Mouse (Mus musculus) CH12.LX (cell line): Measurements from ENCODE around the gene Ip6k1. TPM values are rescaled to one million over a fixed set of nuclear protein-coding genes. Genes with fewer than 3 reads are reported as not detected.

ENCODE experiments used
- DNase-seq: peaks from one replicate; pipeline ENCODE4 v3.0.0-alpha.2; 2013; ENCODE audit errors: extremely low read depth
- H3K27ac ChIP-seq: 2 replicates; pipeline ENCODE4 v1.5.1; 2012; ENCODE audit warnings: low read depth, mild to moderate bottlenecking, control low read depth, moderate library complexity; ENCODE audit not compliant: insufficient read depth
- H3K27me3 ChIP-seq: replicated peaks from 2 replicates; pipeline ENCODE3; 2012; ENCODE audit warnings: inconsistent platforms
- H3K36me3 ChIP-seq, 2 experiments: replicated peaks in 1 of 2; 2 replicates each; pipeline versions ENCODE3 to v1.6.1; 2012; ENCODE audit warnings: inconsistent platforms in 1 of 2, low read length in 1 of 2, mild to moderate bottlenecking in 1 of 2, mixed read lengths in 1 of 2, moderate library complexity in 1 of 2; ENCODE audit not compliant: control insufficient read depth in 1 of 2, insufficient read depth in 1 of 2
- H3K4me1 ChIP-seq, 2 experiments: 2 replicates each; pipeline ENCODE4 v1.6.1; 2012; ENCODE audit warnings: inconsistent platforms in 1 of 2, moderate library complexity in 1 of 2; ENCODE audit not compliant: insufficient read depth in 2 of 2, control insufficient read depth in 1 of 2
- H3K4me2 ChIP-seq: 2 replicates; pipeline ENCODE4 v1.6.1; 2012; ENCODE audit warnings: low read depth, mild to moderate bottlenecking, control low read depth; ENCODE audit not compliant: poor library complexity, insufficient read depth, severe bottlenecking
- H3K4me3 ChIP-seq, 3 experiments: fragments of 150-350 bp in 1 of 3; sonication (generic) in 1 of 3; replicated peaks in 1 of 3; 2 replicates each; pipeline versions ENCODE3 to v1.5.1; 2011 to 2012; ENCODE audit warnings: low read depth in 2 of 3, low read length in 2 of 3, mild to moderate bottlenecking in 2 of 3, moderate library complexity in 2 of 3, control low read depth in 1 of 3, improper control_type of control experiment in 1 of 3, inconsistent platforms in 1 of 3, mixed read lengths in 1 of 3; ENCODE audit not compliant: poor library complexity in 1 of 3
- H3K79me2 ChIP-seq: replicated peaks from 2 replicates; pipeline ENCODE4 v1.6.1; 2012; ENCODE audit warnings: mild to moderate bottlenecking, moderate library complexity; ENCODE audit not compliant: control insufficient read depth, poor library complexity, insufficient read depth, severe bottlenecking; ENCODE audit errors: extremely low read depth
- H3K9ac ChIP-seq: 2 replicates; pipeline ENCODE4 v1.6.1; 2012; ENCODE audit warnings: low read depth, mild to moderate bottlenecking, control low read depth, moderate library complexity; ENCODE audit not compliant: insufficient read depth
- H3K9me3 ChIP-seq: replicated peaks from 2 replicates; pipeline ENCODE3; 2012; ENCODE audit warnings: low read length, inconsistent platforms, mixed read lengths
- CTCF ChIP-seq, 2 experiments: IDR thresholded peaks in 1 of 2; conservative IDR thresholded peaks in 1 of 2; 2 replicates each; pipeline ENCODE4 v1.5.1; 2011 to 2012; ENCODE audit warnings: low read depth in 2 of 2, low read length in 2 of 2, improper control_type of control experiment in 1 of 2, inconsistent platforms in 1 of 2, mild to moderate bottlenecking in 1 of 2, moderate library complexity in 1 of 2
- ELF1 ChIP-seq: IDR thresholded peaks from 2 replicates; pipeline ENCODE4 v1.6.1; 2014; ENCODE audit warnings: low read depth, mild to moderate bottlenecking, inconsistent platforms, low read length, improper control_type of control experiment
- KAT2A ChIP-seq: IDR thresholded peaks from 2 replicates; pipeline ENCODE4 v1.6.1; 2012; ENCODE audit warnings: low read length, improper control_type of control experiment, inconsistent platforms; ENCODE audit not compliant: insufficient replicate concordance
- MAX ChIP-seq: IDR thresholded peaks from 2 replicates; pipeline ENCODE4 v1.6.1; 2011; ENCODE audit warnings: low read length, improper control_type of control experiment
- MAZ ChIP-seq: IDR thresholded peaks from 2 replicates; pipeline ENCODE4 v1.6.1; 2012; ENCODE audit warnings: low read depth, mild to moderate bottlenecking, inconsistent platforms, low read length, improper control_type of control experiment, moderate library complexity
- MEF2A ChIP-seq: IDR thresholded peaks from 2 replicates; pipeline ENCODE4 v1.6.1; 2014; ENCODE audit warnings: low read depth, mild to moderate bottlenecking, inconsistent platforms, low read length, improper control_type of control experiment, borderline replicate concordance
- MXI1 ChIP-seq: IDR thresholded peaks from 2 replicates; pipeline ENCODE4 v1.6.1; 2011; ENCODE audit warnings: mild to moderate bottlenecking, low read depth, low read length, improper control_type of control experiment
- MYC ChIP-seq: IDR thresholded peaks from 2 replicates; pipeline ENCODE4 v1.6.1; 2011; ENCODE audit warnings: low read depth, mild to moderate bottlenecking, improper control_type of control experiment, low read length
- NELFE ChIP-seq: IDR thresholded peaks from 2 replicates; pipeline ENCODE4 v1.6.1; 2011; ENCODE audit warnings: low read depth, low read length, improper control_type of control experiment
- POLR2A ChIP-seq: IDR thresholded peaks from 2 replicates; pipeline ENCODE4 v1.6.1; 2011; ENCODE audit warnings: low read depth, mild to moderate bottlenecking, improper control_type of control experiment, low read length
- RAD21 ChIP-seq: IDR thresholded peaks from 2 replicates; pipeline ENCODE4 v1.6.1; 2011; ENCODE audit warnings: low read depth, mild to moderate bottlenecking, low read length, improper control_type of control experiment, moderate library complexity
- RCOR1 ChIP-seq: conservative IDR thresholded peaks from 2 replicates; pipeline ENCODE4 v1.6.1; 2012; ENCODE audit warnings: low read depth, mild to moderate bottlenecking, inconsistent platforms, low read length, improper control_type of control experiment
- SMC3 ChIP-seq: IDR thresholded peaks from 2 replicates; pipeline ENCODE4 v1.6.1; 2011; ENCODE audit warnings: low read depth, low read length, improper control_type of control experiment
- ZC3H11A ChIP-seq: IDR thresholded peaks from 2 replicates; pipeline ENCODE4 v1.6.1; 2012; ENCODE audit warnings: low read depth, mild to moderate bottlenecking, inconsistent platforms, low read length, improper control_type of control experiment
- ZKSCAN1 ChIP-seq: IDR thresholded peaks from 2 replicates; pipeline ENCODE4 v1.6.1; 2012; ENCODE audit warnings: low read depth, inconsistent platforms, low read length, improper control_type of control experiment, borderline replicate concordance
- ZMIZ1 ChIP-seq: IDR thresholded peaks from 2 replicates; pipeline ENCODE4 v1.6.1; 2012; ENCODE audit warnings: low read depth, mild to moderate bottlenecking, inconsistent platforms, low read length, improper control_type of control experiment
- dilution Hi-C: fragments of 300-500 bp; cut with MboI; formaldehyde crosslinking; loops from 2 replicates; pipeline ENCODE4 v1.14.3; 2020; ENCODE audit warnings: low sequenced_read_pairs; ENCODE audit not compliant: extremely low pct_unique_long_range_greater_than_20kb, extremely low pct_ligation_motif_present
- in situ Hi-C: fragments of 300-500 bp; cut with MboI; formaldehyde crosslinking; loops from 3 replicates; pipeline ENCODE4 v1.14.3; 2019; ENCODE audit warnings: low sequenced_read_pairs, low pct_ligation_motif_present, low pct_unique_long_range_greater_than_20kb, mixed read lengths
- polyA plus RNA-seq: library from polyadenylated mRNA; unstranded; fragments of >175 nt; gene quantifications from 2 replicates; pipeline ENCODE4 v1.2.1, GENCODE M21; 2012; ENCODE audit warnings: low read depth; ENCODE audit not compliant: insufficient read length
- total RNA-seq, 2 experiments: library from RNA; depleted of rRNA; stranded (reverse); fragments of 300-350 nt in 1 of 2; fragments of >200 nt in 1 of 2; gene quantifications; 2 replicates each; pipeline ENCODE4 v1.2.3; 2012 to 2014

The Ip6k1 gene
- total and polyA plus RNA-seq, 3 experiments: 26.0 to 40.7 (median 27.1) TPM

DNA sequence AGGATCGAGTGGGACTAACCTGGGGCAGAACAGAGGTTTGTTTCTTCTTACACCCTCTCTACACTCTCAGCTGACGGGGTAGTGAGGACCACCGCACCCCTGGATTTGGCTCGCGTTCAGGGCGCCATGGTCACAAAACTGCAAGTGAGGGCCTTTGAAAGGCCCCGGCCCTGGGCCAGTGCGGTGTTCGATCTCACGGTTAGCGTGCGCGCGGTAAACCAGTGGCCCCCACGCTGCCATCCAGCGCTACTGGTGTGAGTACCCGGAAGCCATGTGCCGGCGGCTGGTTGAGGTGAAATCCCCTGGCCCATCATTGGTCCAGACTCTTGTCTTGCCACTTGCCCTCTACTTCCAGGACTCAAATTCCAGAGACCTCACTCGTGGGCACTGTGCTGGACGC is 6.8 kb upstream of the Ip6k1 start:
- Histone ChIP-seq H3K4me3 (no peak overlapping the region), H3K4me1 (peaks cover 0 to 13% of the 10 kb centered on the region in 2 experiments; a peak in 2 of 4 replicates), H3K27ac (no peak overlapping the region), H3K9me3 (no peaks in the 10 kb centered on the region), H3K36me3 (no peaks in the 10 kb centered on the region), H3K79me2 (no peaks in the 10 kb centered on the region), H3K4me2 (no peak overlapping the region), H3K27me3 (no peaks in the 10 kb centered on the region), H3K9ac (no peak overlapping the region)
- in situ Hi-C loops: loop anchor here (5.0 kb wide), 1 partner anchor 33 kb away; no protein-coding TSS in a partner anchor
- no peak for DNase-seq
- dilution Hi-C loops: no loop called here
- TF ChIP-seq MAX (no peak), POLR2A (no peak), ELF1 (no peak), SMC3 (no peak), NELFE (no peak), MYC (no peak), RCOR1 (no peak), RAD21 (no peak), MEF2A (no peak), KAT2A (no peak), CTCF (conservative IDR thresholded peaks at IDR 0.05 in 1 of 2, IDR thresholded peaks at IDR 0.05 in 1 of 2; ENCODE audit: low read depth in 2 of 2, low read length in 2 of 2) (no peak)

- Histone ChIP-seq H3K4me1 (peaks cover 0 to 16% of the 10 kb centered on the region in 2 experiments; a peak in 2 of 4 replicates), H3K36me3 (no peaks in the 10 kb centered on the region), H3K9me3 (no peaks in the 10 kb centered on the region), H3K4me2 (no peak within 1 kb of the TSS), H3K4me3 (no peak within 1 kb of the TSS), H3K9ac (no peak within 1 kb of the TSS), H3K79me2 (no peaks in the 10 kb centered on the region), H3K27me3 (no peaks in the 10 kb centered on the region), H3K27ac (no peak within 1 kb of the TSS)
- in situ Hi-C loops (loop anchor here (5.0 kb wide), 1 partner anchor 34 kb away; no protein-coding TSS in a partner anchor), dilution Hi-C loops (no loop called here)
- DNase-seq: no peak
- TF ChIP-seq RCOR1 (no peak), MXI1 (no peak), ZMIZ1 (no peak), ZKSCAN1 (no peak), ZC3H11A (no peak), MAZ (no peak)
Observed at GRCm38 (mm10) chr9:107996049-107996448, 6.3 kb upstream of the Ip6k1 start, which contains the start of gene Gm20662. TSS of gene Gm20662 (plus strand) at chr9:107996349.
